Mouse (Mus musculus): ENCODE data around the gene Bpifb2. TPM values are rescaled to one million over a fixed set of nuclear protein-coding genes. Genes with fewer than 3 reads are reported as not detected.
"Not testable (repeated sequence)": the region's sequence is repeated elsewhere in the genome, so short reads cannot be mapped to it uniquely, and the experiment has no call there.

Gene Bpifb2
- total RNA-seq (2021): not detected
- long read RNA-seq, experiment 1: 0 reads
- long read RNA-seq, experiment 2: 0 reads

DNA sequence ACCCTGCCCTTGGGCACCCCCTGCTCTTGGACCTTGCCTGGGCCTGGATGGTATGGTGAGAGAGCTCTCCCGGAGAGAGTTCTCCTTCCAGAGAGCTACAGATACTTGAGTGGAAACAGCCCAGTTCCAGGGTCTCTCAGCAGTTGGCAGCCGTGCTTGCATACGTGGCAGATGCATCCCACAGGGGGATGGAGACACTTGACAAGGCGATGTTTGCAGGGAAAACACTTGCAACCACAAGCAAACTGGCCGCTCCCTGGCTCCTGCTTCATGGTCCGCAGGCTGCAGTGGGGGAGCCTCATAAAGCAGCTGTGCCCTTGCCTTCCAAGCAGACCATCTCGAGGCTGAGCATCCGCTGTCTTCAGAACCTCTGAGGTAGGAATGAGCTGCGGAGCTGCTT is at the start of gene Bpifb2:
TSS of gene Bpifb2 (plus strand) at position 301 of the 400 bp plus-strand sequence.
- Histone ChIP-seq H3K4me3 (no peak within 1 kb of the TSS), H3K27ac (no peak within 1 kb of the TSS)
- no peak for DNase-seq
- intact Hi-C loops (cut with DNase I): no loop called here
- no peak for TF ChIP-seq CTCF (IDR thresholded peaks at IDR 0.05)

DNA sequence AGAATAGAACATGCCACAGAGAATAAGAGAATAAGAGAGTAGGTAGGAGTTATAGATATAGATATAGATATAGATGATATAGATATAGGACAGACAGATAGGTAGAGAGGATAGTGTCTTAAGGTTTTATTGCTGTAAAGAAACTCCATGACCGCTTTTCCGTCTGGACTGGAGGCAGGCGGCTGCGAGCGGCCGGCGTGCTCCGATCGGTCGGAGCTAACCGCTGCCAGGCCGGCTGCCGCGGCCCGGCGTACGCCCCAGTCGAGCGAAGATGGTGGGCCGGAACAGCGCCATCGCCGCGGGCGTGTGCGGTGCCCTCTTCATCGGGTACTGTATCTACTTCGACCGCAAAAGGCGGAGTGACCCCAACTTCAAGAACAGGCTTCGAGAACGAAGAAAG is 48.9 kb upstream of the Bpifb2 start:
- H3K4me3 ChIP-seq; intact Hi-C loops (cut with DNase I); H3K27ac ChIP-seq; DNase-seq: not testable (repeated sequence)

DNA sequence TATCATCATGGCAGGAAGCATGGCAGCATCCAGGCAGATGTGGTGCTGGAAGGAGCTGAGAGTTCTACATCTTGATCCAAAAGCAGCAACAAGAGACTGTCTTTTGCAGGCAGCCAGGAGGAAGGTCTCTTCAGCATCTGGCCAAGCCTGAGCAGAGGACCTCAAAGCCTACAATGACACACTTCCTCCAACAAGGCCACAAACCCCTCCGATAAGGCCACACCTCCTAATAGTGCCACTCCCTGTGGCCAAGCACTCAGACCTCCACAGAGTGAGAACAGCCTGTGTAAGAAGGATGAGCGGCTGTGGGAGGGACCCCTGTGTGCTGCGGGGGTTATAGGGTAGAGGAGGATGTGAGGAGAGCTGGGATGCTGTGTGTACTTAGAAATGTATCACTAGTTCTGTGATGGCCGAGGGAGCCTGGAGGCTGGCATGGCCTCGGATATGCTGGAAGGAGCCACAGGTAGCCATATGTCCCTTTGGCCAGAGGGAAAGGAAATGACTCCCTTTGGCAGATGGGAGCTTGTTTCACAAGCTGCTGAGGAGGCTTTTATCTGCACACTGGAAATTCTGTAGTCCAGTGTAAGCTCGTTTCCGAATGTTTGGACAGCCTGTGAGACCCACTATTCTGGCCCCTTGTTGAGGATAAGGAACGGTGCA is 47.5 kb upstream of the Bpifb2 start:
- Histone ChIP-seq H3K4me3 (no peak overlapping the region), H3K27ac (no peak overlapping the region)
- no peak for TF ChIP-seq CTCF (IDR thresholded peaks at IDR 0.05)
- DNase-seq: no peak
- intact Hi-C loops (cut with DNase I): no loop called here

DNA sequence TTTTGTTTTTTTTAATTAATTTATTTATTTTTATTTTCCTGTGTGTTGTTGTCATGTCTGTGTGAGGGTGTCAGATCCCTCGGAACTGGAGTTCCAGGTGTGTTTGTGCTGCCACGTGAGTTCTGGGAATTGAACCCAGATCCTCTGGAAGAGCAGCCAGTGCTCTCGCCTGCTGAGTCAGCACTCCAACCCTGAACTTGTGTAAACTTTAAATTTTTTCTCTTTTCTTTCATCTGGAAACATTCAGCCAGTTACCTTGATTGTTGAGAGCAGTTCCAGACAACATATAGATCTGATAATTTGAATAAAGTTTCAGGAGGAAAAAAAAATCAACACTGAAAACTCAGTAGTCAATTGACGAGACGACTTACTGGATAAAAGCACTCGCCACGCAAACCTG is 46.1 kb upstream of the Bpifb2 start:
- no peak for DNase-seq
- no peak overlapping the region for H3K27ac ChIP-seq
- no peak overlapping the region for H3K4me3 ChIP-seq
- no peak for TF ChIP-seq CTCF (IDR thresholded peaks at IDR 0.05)
- intact Hi-C loops (cut with DNase I): no loop called here

DNA sequence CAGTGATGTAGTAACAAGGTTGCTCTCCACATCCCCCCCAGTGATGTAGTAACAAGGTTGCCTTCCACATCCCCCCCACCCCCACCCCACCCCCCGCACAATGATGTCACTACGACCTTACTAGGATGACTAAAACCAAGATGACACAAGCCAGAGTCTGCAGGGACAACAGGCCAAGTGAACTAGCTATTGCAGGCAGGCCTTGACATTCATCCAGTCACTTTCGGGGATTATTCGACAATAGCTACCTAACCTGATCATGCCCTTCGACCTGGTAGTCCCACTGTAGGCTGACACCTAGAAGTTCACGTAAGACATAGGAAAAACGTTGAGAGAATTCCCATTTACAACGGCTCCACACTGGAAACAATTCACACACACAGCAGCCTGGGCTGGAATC is 41.6 kb upstream of the Bpifb2 start:
- DNase-seq: no peak
- intact Hi-C loops (cut with DNase I): no loop called here
- no peak overlapping the region for H3K4me3 ChIP-seq
- no peak overlapping the region for H3K27ac ChIP-seq
- no peak for TF ChIP-seq CTCF (IDR thresholded peaks at IDR 0.05)

DNA sequence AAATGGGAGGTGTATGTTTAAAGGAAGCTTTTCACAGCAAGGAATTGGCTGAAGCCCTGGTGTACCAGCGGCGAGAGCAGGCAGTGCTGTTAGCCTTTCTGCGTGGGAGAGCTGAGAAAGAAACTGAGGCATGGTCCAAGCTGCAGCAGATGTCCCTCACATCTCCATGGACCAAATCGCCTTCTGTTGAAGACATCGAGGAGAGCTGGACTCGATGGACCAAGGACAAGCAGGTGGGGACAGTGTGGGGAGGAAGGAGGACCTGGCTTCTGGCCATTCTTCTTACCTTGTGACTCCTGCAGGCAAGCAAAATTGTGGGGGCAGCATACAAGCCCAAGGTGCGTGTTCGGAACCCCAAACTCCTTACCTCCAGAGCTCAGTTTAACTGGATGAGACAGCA is 32.0 kb upstream of the Bpifb2 start:
- Histone ChIP-seq H3K27ac (no peak overlapping the region), H3K4me3 (no peak overlapping the region)
- intact Hi-C loops (cut with DNase I): no loop called here
- TF ChIP-seq CTCF (IDR thresholded peaks at IDR 0.05): no peak
- no peak for DNase-seq

DNA sequence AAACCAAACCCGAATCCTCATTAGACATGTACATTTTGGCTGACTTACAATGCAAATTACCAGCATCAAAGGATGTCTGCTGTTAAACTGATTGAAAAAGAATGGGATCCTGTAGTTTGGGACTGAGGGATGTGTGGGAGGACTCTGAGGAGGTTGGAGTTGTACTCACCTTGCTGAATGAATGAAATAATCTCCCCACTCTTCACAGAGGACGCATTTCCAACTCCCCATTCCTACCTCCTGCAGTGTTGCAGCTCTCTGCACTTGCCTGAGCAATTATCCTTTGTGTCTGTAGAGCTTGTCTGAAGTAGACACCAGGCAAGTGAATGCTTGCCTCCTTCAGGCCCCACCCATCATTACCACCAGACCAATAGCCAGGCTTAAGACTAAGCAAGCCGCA is 26.5 kb upstream of the Bpifb2 start:
- DNase-seq: no peak
- H3K27ac ChIP-seq: no peak overlapping the region
- H3K4me3 ChIP-seq: no peak overlapping the region
- no peak for TF ChIP-seq CTCF (IDR thresholded peaks at IDR 0.05)
- intact Hi-C loops (cut with DNase I): no loop called here

DNA sequence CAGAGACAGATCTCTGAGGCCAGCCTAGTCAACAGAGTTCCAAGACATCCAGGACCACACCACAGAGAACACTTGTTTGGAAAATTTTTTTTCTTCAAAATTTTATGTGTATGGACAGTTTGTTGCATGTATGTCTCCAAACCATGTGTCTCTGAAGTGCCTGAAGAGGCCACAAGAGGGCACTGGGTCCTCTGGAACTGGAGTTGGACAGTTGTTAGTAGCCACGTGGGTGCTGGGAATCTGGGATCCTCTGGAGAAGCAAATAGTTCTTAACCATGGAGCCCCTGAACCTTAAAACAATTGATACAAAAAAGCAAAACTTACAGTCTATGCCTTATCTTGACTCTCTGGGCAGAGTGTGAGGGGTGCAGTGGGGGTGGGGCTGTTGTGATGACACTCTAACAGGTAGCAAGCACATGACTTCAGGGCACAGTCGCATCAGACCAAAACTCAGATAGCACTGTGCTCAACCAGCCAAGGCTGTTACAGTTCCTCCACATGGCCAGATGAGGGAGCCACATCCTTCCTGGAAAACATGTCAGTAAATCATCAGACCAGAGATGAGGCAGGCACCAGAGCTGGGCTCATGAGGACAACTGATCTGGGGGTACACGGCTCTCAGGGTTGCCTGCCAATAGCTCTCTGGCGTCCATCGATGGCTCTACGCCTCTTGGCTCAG is 24.4 kb upstream of the Bpifb2 start:
- no peak for DNase-seq
- TF ChIP-seq CTCF (IDR thresholded peaks at IDR 0.05): no peak
- intact Hi-C loops (cut with DNase I): loop anchor here (2.0 kb wide), 1 partner anchor 182 kb away; no protein-coding TSS in a partner anchor
- H3K4me3 ChIP-seq: no peak overlapping the region
- H3K27ac ChIP-seq: no peak overlapping the region

DNA sequence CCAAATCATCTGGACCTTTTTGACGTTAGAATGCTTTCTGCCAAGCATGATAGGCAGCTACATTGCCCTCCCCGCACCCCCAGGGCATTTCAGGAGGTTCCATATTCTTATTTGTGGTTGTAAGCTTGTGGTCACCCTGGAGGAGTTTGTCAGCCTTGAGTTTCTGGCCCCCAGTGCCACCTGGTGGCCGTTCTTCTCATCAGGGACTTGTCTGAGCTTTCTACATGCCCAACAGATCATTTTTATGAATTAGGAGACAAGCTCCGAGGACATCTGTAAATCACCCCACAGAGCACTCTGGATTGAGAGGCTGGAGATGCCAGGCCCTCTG is 23.9 kb upstream of the Bpifb2 start:
- intact Hi-C loops (cut with DNase I): loop anchor here (2.0 kb wide), 1 partner anchor 182 kb away; no protein-coding TSS in a partner anchor
- Histone ChIP-seq H3K27ac (no peak overlapping the region), H3K4me3 (no peak overlapping the region)
- DNase-seq: peak; percentile 48
- peak; percentile 64 for TF ChIP-seq CTCF (IDR thresholded peaks at IDR 0.05)

DNA sequence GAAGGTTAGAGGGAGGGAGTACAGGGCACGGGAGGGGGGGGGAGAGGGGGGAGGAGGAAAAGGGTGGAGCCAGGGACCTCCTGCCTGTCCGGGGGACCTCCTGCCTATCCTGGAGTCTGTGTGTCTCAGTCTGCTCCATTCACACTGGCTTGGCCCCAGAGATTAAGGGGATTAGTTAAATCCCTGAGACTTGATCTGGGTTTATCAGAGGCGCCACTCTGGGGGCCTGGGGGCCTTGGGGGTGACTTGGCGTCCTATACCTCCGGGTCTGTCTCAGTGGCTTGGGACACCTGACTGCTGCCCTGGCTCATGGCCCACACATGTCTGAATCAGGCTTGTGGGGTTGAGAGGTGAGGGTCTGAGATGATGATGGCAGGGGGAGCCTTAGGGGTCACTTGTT is 21.3 kb upstream of the Bpifb2 start:
- no peak for TF ChIP-seq CTCF (IDR thresholded peaks at IDR 0.05)
- intact Hi-C loops (cut with DNase I): no loop called here
- DNase-seq: no peak
- Histone ChIP-seq H3K4me3 (no peak overlapping the region), H3K27ac (no peak overlapping the region)

DNA sequence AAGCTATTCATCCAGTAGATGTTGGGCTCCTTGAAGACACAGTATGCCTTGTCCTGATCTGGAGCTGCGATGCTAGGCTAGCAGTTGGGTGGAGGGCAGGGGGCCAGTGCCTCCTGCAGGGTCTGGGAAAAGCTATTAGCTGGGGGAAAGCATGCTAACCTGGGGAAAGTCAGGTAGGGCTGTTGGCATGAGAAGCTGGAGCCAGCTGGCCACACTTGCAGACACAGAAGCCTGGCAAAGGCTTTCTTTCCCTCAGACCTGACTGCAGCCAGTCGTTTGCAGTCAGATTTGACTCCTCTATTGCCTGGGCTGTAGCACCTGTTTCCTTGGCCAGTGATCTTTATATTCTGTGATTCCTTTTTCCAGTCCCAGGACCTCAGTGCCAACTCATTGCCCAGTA is 15.3 kb upstream of the Bpifb2 start:
- intact Hi-C loops (cut with DNase I): no loop called here
- Histone ChIP-seq H3K27ac (no peak overlapping the region), H3K4me3 (no peak overlapping the region)
- DNase-seq: no peak
- TF ChIP-seq CTCF (IDR thresholded peaks at IDR 0.05): no peak

DNA sequence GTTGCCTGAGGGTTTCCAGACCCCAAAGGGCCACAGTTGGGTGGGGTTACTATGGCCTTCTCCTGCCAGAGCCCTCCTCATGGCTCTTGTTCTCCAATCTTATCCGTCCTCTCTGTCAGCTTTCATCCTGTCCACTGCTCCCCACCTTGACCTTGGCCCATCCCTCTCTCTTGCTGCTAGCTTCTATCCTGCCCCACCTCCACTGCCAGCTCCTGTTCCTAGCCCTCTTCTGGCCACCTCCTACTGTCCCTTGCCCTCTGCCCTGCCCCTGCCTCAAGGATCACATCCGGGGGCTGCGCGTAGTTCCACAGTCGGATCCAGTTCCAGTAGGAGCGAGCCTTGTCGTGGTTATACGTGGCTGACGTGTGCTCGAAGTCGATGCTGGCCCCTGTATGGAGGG is 14.5 kb upstream of the Bpifb2 start:
- no peak overlapping the region for H3K4me3 ChIP-seq
- no peak for TF ChIP-seq CTCF (IDR thresholded peaks at IDR 0.05)
- DNase-seq: no peak
- H3K27ac ChIP-seq: no peak overlapping the region
- intact Hi-C loops (cut with DNase I): no loop called here

DNA sequence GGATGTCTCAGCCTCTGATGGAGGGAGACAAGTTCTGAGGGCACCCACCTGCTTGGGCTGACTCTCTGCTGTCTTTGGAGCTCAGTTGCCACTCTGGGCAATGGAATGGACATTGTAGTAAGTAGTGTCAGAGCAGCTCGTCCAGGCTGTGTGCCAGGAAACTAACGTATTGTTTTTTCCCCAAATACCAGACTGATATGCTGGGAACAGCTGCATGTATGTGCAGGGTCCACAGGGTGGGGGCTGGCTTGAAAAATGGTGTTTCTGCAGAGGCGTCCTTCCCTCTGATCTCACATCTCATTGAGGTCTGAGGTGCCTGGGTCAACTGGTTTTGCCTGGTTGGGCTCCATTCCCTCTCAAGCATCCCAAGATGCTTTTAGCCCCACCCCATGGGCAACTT is 14.1 kb upstream of the Bpifb2 start:
- TF ChIP-seq CTCF (IDR thresholded peaks at IDR 0.05): no peak
- DNase-seq: no peak
- no peak overlapping the region for H3K27ac ChIP-seq
- H3K4me3 ChIP-seq: no peak overlapping the region
- intact Hi-C loops (cut with DNase I): no loop called here

DNA sequence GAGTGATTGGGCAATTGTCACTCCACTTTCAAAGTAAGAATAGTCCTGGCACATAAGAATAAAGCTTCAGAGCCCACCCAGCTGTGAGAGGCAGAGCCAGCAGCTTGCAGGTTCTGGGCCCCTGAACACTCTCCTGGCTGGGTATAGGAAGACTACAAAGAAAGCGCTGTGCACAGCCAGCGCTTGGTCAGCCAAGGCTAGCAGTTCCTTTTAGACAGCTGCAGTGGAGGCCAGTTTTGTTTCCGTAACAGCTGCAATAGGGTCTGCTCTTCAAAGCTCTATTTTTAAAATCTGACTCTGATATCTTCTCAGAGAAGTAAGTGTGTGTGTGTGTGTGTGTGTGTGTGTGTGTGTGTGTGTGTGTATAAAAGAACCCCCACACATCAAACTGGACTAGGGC is 12.9 kb upstream of the Bpifb2 start:
- no peak for DNase-seq
- no peak for TF ChIP-seq CTCF (IDR thresholded peaks at IDR 0.05)
- intact Hi-C loops (cut with DNase I): no loop called here
- Histone ChIP-seq H3K4me3 (no peak overlapping the region), H3K27ac (no peak overlapping the region)

Measured in gastrocnemius, adult 2 months (tissue).